Mouse (Mus musculus): ENCODE measurements around the gene Zfp362. TPM values are rescaled to one million over a fixed set of nuclear protein-coding genes. Genes with fewer than 3 reads are reported as not detected.

Gene Zfp362
- polyA plus RNA-seq (2012; ENCODE audit: low replicate concordance) = 59.9 and 61.3 TPM in 2 replicates

DNA sequence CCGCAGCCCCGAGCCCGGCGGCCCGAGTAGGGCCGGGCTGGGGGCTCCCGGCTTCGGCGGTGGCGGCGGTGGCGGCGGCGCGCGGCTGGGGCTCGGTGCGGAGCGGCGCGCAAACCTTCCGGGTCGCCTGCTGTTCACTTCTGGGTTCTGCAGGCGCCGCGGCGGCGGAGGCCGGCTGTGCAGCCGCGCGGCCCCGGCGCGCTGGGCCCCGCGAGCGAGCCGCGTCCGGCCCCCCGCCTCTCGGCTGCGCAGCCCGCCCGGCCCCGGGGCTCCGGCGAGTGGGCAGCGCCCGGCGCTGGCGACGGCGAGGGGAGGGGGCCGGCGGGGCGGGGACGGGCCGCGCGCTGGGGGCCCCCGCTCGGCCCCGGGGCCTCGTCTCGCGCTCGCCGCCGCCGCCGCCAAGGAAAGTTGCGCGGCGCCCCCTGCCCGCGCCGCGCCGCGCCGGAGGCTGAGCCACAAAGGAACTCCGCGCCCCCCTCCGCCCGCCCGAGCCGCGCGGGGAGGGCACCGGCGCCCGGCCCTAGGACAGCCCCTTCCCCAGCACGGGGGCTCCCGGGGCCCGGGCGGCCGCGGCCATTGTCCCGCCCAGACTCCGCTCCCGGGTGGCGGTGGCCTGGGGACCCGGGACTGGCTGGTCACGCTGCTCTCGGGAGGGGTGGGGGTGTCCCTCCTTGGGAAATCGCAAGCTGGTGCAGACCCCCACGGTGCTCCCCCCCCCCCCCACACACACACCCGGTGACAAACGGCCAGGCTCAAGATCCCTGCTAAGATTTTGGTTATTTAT lies at the start of gene Zfp362:
Zfp362 (minus strand) TSS at position 3 of the 784 bp plus-strand sequence.

DNA sequence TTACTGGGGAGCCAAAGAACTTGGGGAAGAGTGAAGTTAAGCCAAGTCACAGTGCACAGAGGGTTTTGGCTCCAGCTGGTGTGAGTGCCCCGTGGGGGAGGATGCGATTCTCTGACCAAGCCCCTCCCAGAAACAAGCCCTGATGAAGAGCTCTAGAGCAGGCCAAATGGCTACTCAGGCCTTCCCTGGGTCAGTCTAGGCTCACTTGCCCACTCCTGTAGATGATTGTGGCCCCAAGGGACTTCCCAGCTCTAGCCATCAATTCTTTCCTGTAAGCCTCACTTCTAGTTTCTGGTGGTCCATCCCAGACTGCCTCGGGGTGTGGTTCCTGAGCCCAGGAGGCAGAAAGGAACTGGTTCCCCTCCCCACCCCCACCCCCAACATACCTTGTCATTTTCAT lies 50.8 kb downstream of the Zfp362 start, which contains the start of gene A3galt2:
A3galt2 (plus strand) TSS at position 301 of the 400 bp plus-strand sequence.

Other genes starting within 250 kb of the Zfp362 start
- 2.3 TPM in 2 replicates for gene Zscan20, start 195.9 kb downstream of the Zfp362 start, polyA plus RNA-seq (2012; ENCODE audit: low replicate concordance)
- gene Tlr12, start 187.4 kb downstream of the Zfp362 start, polyA plus RNA-seq (2012; ENCODE audit: low replicate concordance) = 0.62 and 1.0 TPM in 2 replicates
- gene Phc2, start 151.3 kb downstream of the Zfp362 start, polyA plus RNA-seq (2012; ENCODE audit: low replicate concordance) = 91.3 and 112 TPM in 2 replicates
- not detected in 2 replicates for gene A3galt2, start 50.7 kb downstream of the Zfp362 start, polyA plus RNA-seq (2012; ENCODE audit: low replicate concordance)
- 1.1 and 2.2 TPM in 2 replicates for gene Trim62, start 77.5 kb upstream of the Zfp362 start, polyA plus RNA-seq (2012; ENCODE audit: low replicate concordance)
- gene Azin2, start 156.4 kb upstream of the Zfp362 start, polyA plus RNA-seq (2012; ENCODE audit: low replicate concordance) = 0.50 and 0.69 TPM in 2 replicates
- gene Ak2, start 185.9 kb upstream of the Zfp362 start, polyA plus RNA-seq (2012; ENCODE audit: low replicate concordance) = 76.7 and 76.9 TPM in 2 replicates